Mouse (Mus musculus) lung, postnatal 0 days (tissue): ENCODE data around the gene Lrrc34. TPM values are rescaled to one million over a fixed set of nuclear protein-coding genes. Genes with fewer than 3 reads are reported as not detected.

Experiments
- ATAC-seq: fragments of 200-750 bp; cut with Nextera tagmentation; 2 replicates; pipeline ENCODE4 v1.8.0; 2017; ENCODE audit warnings: moderate library complexity
- DNase-seq: peaks from one replicate; pipeline ENCODE4 v3.0.0-alpha.2; 2016; ENCODE audit warnings: low spot score
- H3K27ac ChIP-seq: fragments of 300-500 bp; sonication (generic); 2 replicates; pipeline ENCODE4 v1.5.1; 2014; ENCODE audit warnings: antibody characterized with exemption, mild to moderate bottlenecking, low read length, mixed read lengths
- H3K27me3 ChIP-seq: fragments of 300-500 bp; sonication (generic); replicated peaks from 2 replicates; pipeline ENCODE4 v1.6.1; 2014; ENCODE audit warnings: low read length, mixed read lengths; ENCODE audit not compliant: insufficient read depth
- H3K36me3 ChIP-seq: fragments of 300-500 bp; sonication (generic); 2 replicates; pipeline ENCODE4 v1.6.1; 2014; ENCODE audit warnings: low read length, mixed read lengths; ENCODE audit not compliant: insufficient read depth
- H3K4me1 ChIP-seq: fragments of 300-500 bp; sonication (generic); 2 replicates; pipeline ENCODE4 v1.6.1; 2014; ENCODE audit warnings: antibody characterized with exemption, low read depth, low read length, mixed read lengths; ENCODE audit not compliant: insufficient read depth
- H3K4me2 ChIP-seq: fragments of 300-500 bp; sonication (generic); replicated peaks from 2 replicates; pipeline ENCODE4 v1.6.1; 2014; ENCODE audit warnings: low read depth, mild to moderate bottlenecking, low read length, moderate library complexity, mixed read lengths
- H3K4me3 ChIP-seq: fragments of 300-500 bp; sonication (generic); 2 replicates; pipeline ENCODE4 v1.5.1; 2014; ENCODE audit warnings: low read depth, low read length
- H3K9ac ChIP-seq: fragments of 300-500 bp; sonication (generic); replicated peaks from 2 replicates; pipeline ENCODE4 v1.6.1; 2014; ENCODE audit warnings: low read depth, mild to moderate bottlenecking
- H3K9me3 ChIP-seq: fragments of 300-500 bp; sonication (generic); 2 replicates; pipeline ENCODE4 v1.6.1; 2016; ENCODE audit warnings: low read length, mixed read lengths
- CTCF ChIP-seq: IDR thresholded peaks from 2 replicates; pipeline ENCODE4 v1.5.1; 2016; ENCODE audit warnings: antibody characterized with exemption, mild to moderate bottlenecking
- EP300 ChIP-seq: IDR thresholded peaks from 2 replicates; pipeline ENCODE4 v1.6.1; 2016; ENCODE audit warnings: antibody characterized with exemption, mild to moderate bottlenecking, control low read depth
- WGBS: fragments of 180-500 bp; shearing (Covaris S2); extraction: QIAGEN DNeasy Blood & Tissue Kit; methylation state at CpG from one replicate; pipeline ENCODE4 v1.1.7; 2014; 5-methylcytosine and 5-hydroxymethylcytosine counted together
- polyA plus RNA-seq: library from polyadenylated mRNA; unstranded; fragments of >200 nt; fragmentation: Nextera tagmentation; extraction: Ambion mirVana; gene quantifications from 2 replicates; pipeline ENCODE4 v1.2.1, GENCODE M21; 2015

Lrrc34 gene
- polyA plus RNA-seq: 7.9 and 9.6 TPM in 2 replicates

- WGBS: 3% methylated on average over 24 of the region's 25 CpGs
These were observed at the start of gene Lrrc34 for GRCm38 (mm10) chr3:30647440-30648090. TSS of gene Lrrc34 (minus strand) at chr3:30647869.

GRCm38 (mm10) chr3:30696346-30696745, 48.7 kb upstream of the Lrrc34 start:
- WGBS: 2% methylated on average over 2 of the region's 2 CpGs
- peak; percentile 26; the same call in 1 of the 2 replicates for ATAC-seq
- TF ChIP-seq EP300 (no peak), CTCF (peak; percentile 89)

More at GRCm38 (mm10) chr3:30647440-30648090, at the start of gene Lrrc34:
- Histone ChIP-seq H3K27me3 (no peaks in the 10 kb centered on the region), H3K4me1 (peaks cover 13% of the 10 kb centered on the region; the same call in 1 of the 2 replicates), H3K4me3 (peak within 1 kb of the TSS; percentile 6), H3K36me3 (no peaks in the 10 kb centered on the region), H3K27ac (no peak within 1 kb of the TSS), H3K4me2 (peak within 1 kb of the TSS; percentile 46), H3K9ac (no peak within 1 kb of the TSS), H3K9me3 (no peaks in the 10 kb centered on the region)
- TF ChIP-seq EP300: no peak
- DNase-seq: peak; percentile 81
- peak; percentile 92 for ATAC-seq

GRCm38 (mm10) chr3:30695661-30696060, 48.0 kb upstream of the Lrrc34 start:
- TF ChIP-seq EP300: no peak
- no peak for TF ChIP-seq CTCF

More at GRCm38 (mm10) chr3:30696346-30696745, 48.7 kb upstream of the Lrrc34 start:
- Histone ChIP-seq H3K9ac (no peak overlapping the region), H3K36me3 (no peaks in the 10 kb centered on the region), H3K27ac (no peak overlapping the region), H3K4me3 (no peak overlapping the region), H3K27me3 (no peaks in the 10 kb centered on the region), H3K9me3 (no peaks in the 10 kb centered on the region), H3K4me1 (no peaks in the 10 kb centered on the region), H3K4me2 (no peak overlapping the region)
- DNase-seq: peak; percentile 68

GRCm38 (mm10) chr3:30690976-30691375, 43.3 kb upstream of the Lrrc34 start:
- no peak for ATAC-seq
- TF ChIP-seq CTCF (no peak), EP300 (no peak)
- H3K4me3 ChIP-seq: no peak overlapping the region
- no peak overlapping the region for H3K4me2 ChIP-seq
- DNase-seq: no peak
- no peak overlapping the region for H3K9ac ChIP-seq
- no peak overlapping the region for H3K27ac ChIP-seq
- H3K27me3 ChIP-seq: no peaks in the 10 kb centered on the region
- H3K36me3 ChIP-seq: no peaks in the 10 kb centered on the region
- WGBS: 36% methylated on average over 7 of the region's 7 CpGs
- no peaks in the 10 kb centered on the region for H3K9me3 ChIP-seq
- H3K4me1 ChIP-seq: no peaks in the 10 kb centered on the region

More at GRCm38 (mm10) chr3:30695661-30696060, 48.0 kb upstream of the Lrrc34 start:
- no peak overlapping the region for H3K4me3 ChIP-seq
- DNase-seq (no peak), ATAC-seq (no peak)
- WGBS: 94% methylated on average over 2 of the region's 2 CpGs
- no peaks in the 10 kb centered on the region for H3K4me1 ChIP-seq
- no peak overlapping the region for H3K4me2 ChIP-seq
- no peak overlapping the region for H3K27ac ChIP-seq
- H3K9ac ChIP-seq: no peak overlapping the region
- no peaks in the 10 kb centered on the region for H3K36me3 ChIP-seq
- no peaks in the 10 kb centered on the region for H3K9me3 ChIP-seq
- no peaks in the 10 kb centered on the region for H3K27me3 ChIP-seq

- Histone ChIP-seq H3K27me3 (no peaks in the 10 kb centered on the region), H3K4me2 (no peak overlapping the region), H3K36me3 (no peaks in the 10 kb centered on the region), H3K9ac (no peak overlapping the region), H3K9me3 (no peaks in the 10 kb centered on the region), H3K27ac (no peak overlapping the region), H3K4me1 (no peaks in the 10 kb centered on the region), H3K4me3 (no peak overlapping the region)
- DNase-seq: peak; percentile 40
- WGBS: 47% methylated on average over 3 of the region's 3 CpGs
- peak; percentile 64 for ATAC-seq
- TF ChIP-seq EP300: no peak
- TF ChIP-seq CTCF: no peak
These were observed 39.5 kb upstream of the Lrrc34 start for GRCm38 (mm10) chr3:30687216-30687615.

- no peak overlapping the region for H3K9ac ChIP-seq
- no peaks in the 10 kb centered on the region for H3K9me3 ChIP-seq
- 64% methylated on average over 6 of the region's 6 CpGs for WGBS
- no peak overlapping the region for H3K27ac ChIP-seq
- DNase-seq (no peak), ATAC-seq (no peak)
- no peak overlapping the region for H3K4me2 ChIP-seq
- TF ChIP-seq EP300: no peak
- no peak for TF ChIP-seq CTCF
- H3K36me3 ChIP-seq: no peaks in the 10 kb centered on the region
- no peak overlapping the region for H3K4me3 ChIP-seq
- no peaks in the 10 kb centered on the region for H3K27me3 ChIP-seq
- H3K4me1 ChIP-seq: no peaks in the 10 kb centered on the region
These were observed 35.5 kb upstream of the Lrrc34 start for GRCm38 (mm10) chr3:30683190-30683589.
